Mouse (Mus musculus) lung, adult 2 months (tissue): ENCODE results near the gene Tnfsf11.

Source experiments
- CTCF ChIP-seq: fragments of 200-500 bp; IDR thresholded peaks from 2 replicates; pipeline ENCODE4 v1.5.1; 2011; ENCODE audit warnings: mild to moderate bottlenecking, low read length, control low read depth; ENCODE audit not compliant: insufficient read depth
- POLR2A ChIP-seq: fragments of 200-500 bp; IDR thresholded peaks from 2 replicates; pipeline ENCODE4 v1.6.1; 2011; ENCODE audit warnings: low read depth, mild to moderate bottlenecking, control low read depth, low read length, borderline replicate concordance; ENCODE audit errors: extremely low read depth

- TF ChIP-seq CTCF (no peak), POLR2A (no peak)
These were observed 72.5 kb downstream of the Tnfsf11 start for GRCm38 (mm10) chr14:78235296-78235695.
